Mouse (Mus musculus): ENCODE measurements around the gene Strip1. TPM values are rescaled to one million over a fixed set of nuclear protein-coding genes. Genes with fewer than 3 reads are reported as not detected.

Gene Strip1
- 22.0 and 23.1 TPM in 2 replicates for polyA plus RNA-seq (2015; fragmentation: Nextera tagmentation; extraction: Ambion mirVana)

DNA sequence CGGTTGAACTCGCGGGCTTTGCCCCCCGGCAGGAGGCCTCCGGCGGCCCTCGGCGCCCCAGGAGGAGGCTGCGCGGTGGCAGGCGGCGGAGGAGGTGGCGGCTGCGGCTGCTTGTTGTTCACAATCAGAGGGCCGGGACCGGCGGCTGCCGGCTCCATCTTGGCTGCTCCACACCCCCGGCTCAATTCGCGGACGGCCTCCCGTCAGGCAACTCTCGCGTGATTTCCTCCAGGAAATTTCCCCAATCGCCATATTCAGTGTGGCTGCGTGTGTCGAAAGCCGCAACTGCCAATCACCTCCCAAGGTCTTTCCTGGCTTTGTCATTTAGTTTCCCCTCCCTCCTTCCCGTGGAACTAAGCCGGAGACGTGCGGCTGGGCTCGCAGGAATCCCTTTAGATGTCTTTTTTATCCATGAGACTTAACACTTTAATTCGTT lies at the start of gene Strip1:
Gene Strip1, minus strand, starts transcription at position 172 of the 436 bp plus-strand sequence.

DNA sequence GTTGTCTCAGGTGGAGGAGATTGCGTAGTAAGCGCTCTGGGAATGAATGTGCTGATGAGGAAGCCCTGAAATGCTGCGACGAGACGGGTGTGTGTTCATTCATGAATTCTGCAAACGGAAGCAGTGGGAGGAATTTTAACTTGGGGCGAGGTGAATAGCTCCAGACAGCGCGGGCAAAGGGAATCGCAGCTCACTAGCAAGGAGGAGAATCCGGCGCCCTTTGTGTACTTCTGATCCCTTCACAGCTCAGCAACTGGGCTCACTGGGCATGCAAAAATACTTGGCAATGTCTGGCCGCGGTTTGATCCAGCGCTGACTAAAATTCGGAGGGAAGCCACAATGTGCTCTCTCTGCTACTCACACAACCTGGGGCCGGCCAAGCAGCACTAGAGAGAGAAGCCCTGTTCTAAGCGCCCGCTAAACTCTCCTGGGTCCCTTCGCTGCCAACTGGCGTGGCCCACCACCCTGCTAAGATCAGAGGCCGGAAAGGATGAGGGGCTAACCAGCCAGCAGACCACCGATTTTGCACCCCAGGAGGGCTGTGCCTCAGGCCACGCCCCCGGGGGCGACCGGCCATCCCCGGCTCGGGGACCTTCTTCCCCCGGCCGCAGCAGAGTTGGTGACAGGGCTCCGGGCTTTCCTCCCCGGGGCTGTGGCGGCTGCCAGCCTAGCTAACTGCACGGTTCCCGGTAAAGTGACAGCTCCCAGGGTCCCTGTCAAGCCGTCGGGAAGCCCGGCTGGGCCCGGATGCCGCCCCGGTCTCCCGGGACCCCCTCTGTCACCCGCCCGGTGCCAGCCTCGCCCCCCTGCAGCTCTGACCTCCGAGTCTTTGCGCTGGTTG lies 592 bp downstream of the Strip1 start, which contains the start of gene Gm10961:
Gene Gm10961, plus strand, starts transcription at position 641 of the 841 bp plus-strand sequence.

DNA sequence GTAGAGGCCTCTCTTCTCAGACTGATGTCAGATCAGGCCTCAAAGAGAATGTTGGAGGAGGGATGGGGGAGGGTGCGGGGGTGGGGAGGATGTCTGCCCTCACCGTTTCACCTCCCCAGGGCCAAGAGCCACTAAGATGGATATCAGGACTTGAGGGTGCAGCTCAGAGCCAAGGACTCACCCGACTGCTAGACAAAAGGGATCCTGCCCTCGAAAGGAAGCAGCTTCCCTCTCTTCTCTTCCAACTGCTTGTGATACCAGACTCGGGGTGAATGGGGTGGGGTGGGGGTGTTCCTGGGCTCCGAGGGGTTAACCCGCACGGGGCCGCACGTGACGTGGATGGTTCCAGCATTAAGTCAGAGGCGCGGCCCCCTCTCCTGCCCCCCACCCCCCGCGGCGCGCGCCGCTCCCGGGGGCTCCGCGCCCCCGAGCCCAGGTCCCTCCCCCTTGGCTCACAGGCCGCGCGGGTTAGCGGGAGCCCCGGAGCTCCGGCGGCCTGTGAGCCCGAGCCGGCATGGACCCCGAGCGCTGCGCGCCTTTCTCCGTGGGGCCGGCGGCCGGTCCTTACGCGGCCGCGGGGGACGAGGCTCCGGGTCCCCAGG lies 36.7 kb downstream of the Strip1 start, which contains the start of gene Alx3:
Gene Alx3, plus strand, starts transcription at position 370 of the 602 bp plus-strand sequence.

Other genes with a start within 250 kb of the Strip1 start
- 4.8 and 6.4 TPM in 2 replicates for gene Kcnc4, start 172.1 kb downstream of the Strip1 start, polyA plus RNA-seq (2015; fragmentation: Nextera tagmentation; extraction: Ambion mirVana)
- 0.66 and 2.7 TPM in 2 replicates for gene Slc6a17, start 113.7 kb downstream of the Strip1 start, polyA plus RNA-seq (2015; fragmentation: Nextera tagmentation; extraction: Ambion mirVana)
- not detected in 2 replicates for gene Ubl4b, start 76.6 kb downstream of the Strip1 start, polyA plus RNA-seq (2015; fragmentation: Nextera tagmentation; extraction: Ambion mirVana)
- gene Alx3, start 36.7 kb downstream of the Strip1 start, polyA plus RNA-seq (2015; fragmentation: Nextera tagmentation; extraction: Ambion mirVana): not detected in 2 replicates
- not detected in 2 replicates for gene Gm10961, start 372 bp downstream of the Strip1 start, polyA plus RNA-seq (2015; fragmentation: Nextera tagmentation; extraction: Ambion mirVana)
- 46.7 and 67.6 TPM in 2 replicates for gene Ahcyl1, start 64.9 kb upstream of the Strip1 start, polyA plus RNA-seq (2015; fragmentation: Nextera tagmentation; extraction: Ambion mirVana)
- gene Csf1, start 128.8 kb upstream of the Strip1 start, polyA plus RNA-seq (2015; fragmentation: Nextera tagmentation; extraction: Ambion mirVana): 15.7 and 15.9 TPM in 2 replicates
- gene Eps8l3, start 245.5 kb upstream of the Strip1 start, polyA plus RNA-seq (2015; fragmentation: Nextera tagmentation; extraction: Ambion mirVana): 0.33 and 0.99 TPM in 2 replicates